Mouse (Mus musculus) gastrocnemius, postnatal 25 days (tissue): ENCODE results near the gene Foxp1. TPM values are rescaled to one million over a fixed set of nuclear protein-coding genes. Genes with fewer than 3 reads are reported as not detected.

Experiments used
- DNase-seq: peaks from one replicate; pipeline ENCODE4 v3.0.0; 2022
- total RNA-seq, 2 experiments: library from RNA; stranded (reverse); gene quantifications; 1 replicate in 1 of 2; 2 replicates in 1 of 2; pipeline ENCODE4 v1.2.3; 2021

Gene Foxp1
- total RNA-seq, 2 experiments from 2014 or later, result 16.9 to 17.8 TPM

DNA sequence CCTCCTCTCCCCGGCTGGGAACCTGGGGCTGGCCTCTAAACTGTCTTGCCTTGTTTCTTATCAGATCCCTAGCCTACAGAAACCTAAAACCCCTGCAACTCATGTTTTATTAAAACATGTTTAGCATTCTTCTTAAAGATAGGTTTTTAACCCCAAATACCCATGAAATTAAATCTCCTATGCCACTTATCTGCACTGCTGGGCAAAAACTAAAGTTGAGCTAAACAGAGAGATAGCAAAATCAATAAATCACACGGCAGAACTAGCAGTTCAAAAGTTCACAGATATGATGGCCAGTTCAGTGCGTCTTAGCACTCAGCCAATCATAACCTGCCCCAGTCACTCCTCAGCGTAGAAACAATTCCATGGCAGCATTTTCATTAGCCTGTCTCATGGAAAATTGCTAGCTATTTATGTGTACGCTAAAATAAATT, 316.1 kb downstream of the Foxp1 start:
- DNase-seq, result no peak

GRCm38 (mm10) chr6:99205587-99206436, 316.7 kb downstream of the Foxp1 start:
- no peak for DNase-seq

DNA sequence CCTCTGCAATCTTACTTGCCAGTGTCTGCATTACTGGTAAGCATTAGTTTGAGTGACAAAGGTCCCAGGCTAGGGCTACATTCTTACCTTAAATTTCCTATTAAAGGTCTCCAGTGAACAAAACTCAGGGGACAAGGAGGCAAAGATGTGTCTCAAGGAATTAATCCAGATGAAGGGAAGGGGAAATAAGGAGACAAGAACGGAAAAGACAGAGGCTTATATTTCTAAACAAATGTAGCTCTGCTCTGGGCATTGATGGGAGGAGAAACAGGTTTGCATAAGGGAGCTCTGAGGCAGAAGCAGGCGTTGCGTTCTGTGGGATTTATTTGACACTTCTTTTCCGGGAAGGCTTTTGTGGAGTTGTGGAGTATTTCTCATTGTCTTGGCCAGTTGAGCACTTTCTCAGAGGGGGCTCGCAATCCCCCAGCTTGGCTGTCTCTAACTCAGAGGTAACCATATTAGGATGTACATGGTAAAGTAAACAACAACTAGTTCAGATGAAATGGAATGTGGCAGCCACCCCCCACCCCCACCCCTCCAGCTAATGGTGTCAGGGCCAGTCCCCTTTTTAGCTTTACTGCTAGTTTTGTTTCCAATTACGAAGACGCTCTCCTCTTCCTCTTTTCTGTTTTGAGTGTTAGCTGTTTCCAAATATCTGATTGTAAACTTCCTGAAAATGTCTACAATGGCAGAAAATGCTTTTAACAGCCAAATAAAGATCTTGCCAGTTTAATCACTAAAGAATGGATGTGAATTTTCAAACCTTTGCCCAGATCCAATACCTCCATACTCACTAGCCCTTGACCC, 317.5 kb downstream of the Foxp1 start:
- no peak for DNase-seq

- DNase-seq, result no peak
These were observed 318.3 kb downstream of the Foxp1 start for GRCm38 (mm10) chr6:99204052-99204779.

DNA sequence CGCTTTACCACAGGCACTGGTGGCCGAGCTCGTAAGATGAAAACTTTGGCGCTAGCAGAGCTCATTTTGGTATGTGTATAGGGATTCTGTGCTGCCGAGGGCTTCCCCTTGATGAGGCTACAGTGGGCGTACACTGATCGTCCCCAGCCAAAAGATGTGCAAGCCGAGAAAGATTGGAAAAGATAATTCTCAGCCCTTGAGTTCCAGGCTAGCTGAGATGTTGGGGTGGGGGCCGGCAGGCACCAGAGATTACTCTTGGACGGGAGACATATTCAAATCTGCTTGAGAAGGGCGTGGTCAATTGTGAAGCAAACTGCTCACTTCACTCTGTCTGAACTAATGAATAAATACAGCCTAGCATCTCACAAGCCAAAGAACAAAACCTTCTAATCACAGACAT, 319.3 kb downstream of the Foxp1 start:
- DNase-seq, result no peak

DNA sequence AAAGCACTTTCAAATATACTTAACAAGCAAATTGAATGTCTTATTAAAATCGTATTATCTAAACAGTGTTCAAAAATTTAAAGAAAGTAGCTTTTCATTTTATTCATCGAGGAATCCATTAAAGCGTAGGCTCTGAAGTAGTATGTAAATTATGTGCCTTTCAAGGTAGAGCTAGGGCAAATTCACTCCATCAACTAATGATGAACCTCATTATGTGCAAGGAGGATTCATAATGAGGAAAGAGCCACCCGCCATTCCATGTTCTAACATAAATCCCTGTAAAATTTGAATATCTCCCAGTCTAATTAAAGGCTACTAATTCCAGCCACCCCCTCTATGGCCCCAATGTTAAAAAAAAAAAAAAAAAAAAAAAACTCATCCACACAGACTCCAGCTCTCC, 319.7 kb downstream of the Foxp1 start:
- DNase-seq, result no peak

DNA sequence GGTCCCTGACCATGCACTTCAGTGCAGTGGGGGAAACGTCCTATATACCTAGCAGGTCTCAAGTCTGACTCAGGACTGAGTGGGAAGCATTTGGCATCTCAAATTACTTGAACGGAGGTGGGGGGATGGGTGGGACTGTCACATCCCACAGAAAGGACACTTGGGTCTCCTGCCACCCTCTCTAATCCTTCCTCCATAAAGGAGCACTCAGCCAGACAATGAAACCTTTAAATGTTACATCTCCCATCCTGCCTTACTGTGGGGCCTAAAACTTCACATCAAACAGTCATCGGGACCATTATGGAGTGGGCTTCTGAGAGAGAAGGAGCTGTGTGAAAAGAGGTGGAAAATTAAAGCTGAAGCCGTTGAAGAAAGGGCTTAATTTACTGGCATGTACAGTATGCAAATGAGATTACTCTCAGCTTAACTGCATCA, 321.2 kb downstream of the Foxp1 start:
- no peak for DNase-seq

DNA sequence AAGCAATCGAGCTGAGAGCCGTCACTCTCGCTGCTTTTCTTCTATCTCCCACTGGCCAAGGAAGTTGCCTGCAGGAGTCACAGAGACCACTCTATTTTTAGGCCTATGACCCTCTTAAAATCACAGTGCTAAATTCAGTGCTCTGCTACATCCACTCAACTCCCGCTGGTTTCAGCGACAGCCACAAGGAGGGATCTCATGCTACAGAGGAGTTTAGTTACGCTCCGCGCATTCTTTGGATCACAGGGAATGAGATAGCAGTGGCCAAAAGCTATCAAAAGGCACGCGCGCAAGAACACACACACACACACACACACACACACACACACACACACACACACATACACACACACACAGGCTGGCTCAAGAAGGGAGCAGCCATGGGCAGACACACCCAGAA, 321.9 kb downstream of the Foxp1 start:
- DNase-seq, result no peak

GRCm38 (mm10) chr6:99199277-99199676, 323.2 kb downstream of the Foxp1 start:
- DNase-seq, result no peak

GRCm38 (mm10) chr6:99193697-99194096, 328.8 kb downstream of the Foxp1 start:
- no peak for DNase-seq

GRCm38 (mm10) chr6:99191636-99192137, 330.8 kb downstream of the Foxp1 start:
- no peak for DNase-seq

DNA sequence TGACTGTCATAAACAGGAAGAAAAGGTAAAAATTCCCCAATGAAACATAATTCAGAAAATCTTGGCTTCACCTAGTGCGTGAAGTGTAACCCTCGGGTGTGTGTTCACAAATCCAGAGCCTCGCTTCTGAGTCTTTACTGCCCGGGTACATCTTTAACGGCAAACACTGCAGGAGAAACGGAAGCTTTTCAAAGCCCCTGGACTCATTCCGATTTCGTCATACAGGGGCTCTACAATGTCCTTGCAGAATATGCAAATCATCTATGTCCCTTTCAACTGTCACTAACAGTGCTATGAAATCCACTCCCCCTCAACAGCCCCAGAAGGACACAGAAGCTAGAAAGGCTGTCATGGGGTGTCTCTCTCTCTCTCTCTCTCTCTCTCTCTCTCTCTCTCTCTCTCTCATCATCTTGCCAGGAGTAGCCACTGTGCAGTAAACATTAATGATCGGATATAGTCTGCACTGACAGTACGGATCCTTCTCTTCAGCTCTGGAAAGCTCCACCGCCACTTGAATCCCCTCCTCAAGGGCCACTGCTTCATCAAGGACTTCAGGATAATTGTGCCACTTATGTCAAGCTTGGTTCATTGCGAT, 331.4 kb downstream of the Foxp1 start:
- DNase-seq, result no peak

DNA sequence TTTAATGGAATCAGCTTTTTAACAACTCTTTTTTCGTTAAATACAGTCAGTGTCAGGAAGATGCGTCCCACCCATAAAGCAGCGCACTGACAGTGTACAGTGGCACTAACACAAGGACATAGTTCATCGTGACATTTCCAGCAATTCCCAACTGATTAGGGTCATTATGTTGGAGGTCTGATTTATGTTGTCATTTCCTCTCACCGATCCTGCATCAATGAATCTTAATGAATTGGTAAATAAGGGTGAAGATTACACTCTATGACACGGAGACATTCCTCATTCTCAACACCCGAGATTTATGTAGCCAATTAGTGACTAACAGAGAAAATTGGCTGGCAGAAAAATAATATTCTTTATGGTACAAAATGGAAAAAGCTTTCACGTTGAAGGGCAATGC, 332.6 kb downstream of the Foxp1 start:
- DNase-seq, result no peak

DNA sequence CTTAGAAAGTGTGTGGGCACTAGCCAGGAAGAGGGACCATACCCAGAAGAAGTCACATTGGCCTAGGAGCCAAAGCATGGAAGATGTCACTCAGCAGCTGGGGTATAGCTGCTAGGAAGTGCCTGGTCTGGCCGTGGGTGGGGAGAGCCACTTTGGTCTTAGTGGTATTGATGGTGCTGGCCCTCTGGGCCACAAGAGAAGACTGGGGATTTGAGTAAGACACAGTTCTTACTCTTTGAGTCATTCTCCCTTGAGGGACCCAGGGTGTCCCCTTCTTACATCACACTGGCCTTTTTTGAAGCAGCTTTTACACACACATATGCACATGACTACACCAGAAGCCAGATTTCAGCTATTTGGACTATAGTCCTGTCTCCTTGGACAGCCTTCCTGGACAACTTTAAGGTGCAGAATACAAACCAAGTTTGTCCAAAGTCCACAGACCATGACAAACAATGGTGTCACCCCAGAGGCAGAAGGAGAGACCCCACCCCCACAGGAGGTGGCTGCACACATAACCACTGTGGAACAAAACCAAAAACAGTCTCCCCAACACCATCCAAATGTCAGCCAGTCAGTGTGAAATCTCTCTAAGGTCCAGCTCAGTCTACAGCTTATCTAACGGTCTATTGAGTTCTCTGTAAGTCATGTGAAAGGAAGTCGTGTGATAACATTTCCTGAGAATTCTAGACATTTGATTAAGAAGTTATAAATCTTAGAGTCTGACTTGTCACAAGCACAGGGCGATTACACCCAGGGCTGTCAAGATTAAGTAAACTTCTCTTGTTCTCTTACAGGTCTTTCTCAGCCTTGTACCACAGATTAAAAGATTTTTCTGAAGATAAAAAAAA, 333.9 kb downstream of the Foxp1 start:
- no peak for DNase-seq

DNA sequence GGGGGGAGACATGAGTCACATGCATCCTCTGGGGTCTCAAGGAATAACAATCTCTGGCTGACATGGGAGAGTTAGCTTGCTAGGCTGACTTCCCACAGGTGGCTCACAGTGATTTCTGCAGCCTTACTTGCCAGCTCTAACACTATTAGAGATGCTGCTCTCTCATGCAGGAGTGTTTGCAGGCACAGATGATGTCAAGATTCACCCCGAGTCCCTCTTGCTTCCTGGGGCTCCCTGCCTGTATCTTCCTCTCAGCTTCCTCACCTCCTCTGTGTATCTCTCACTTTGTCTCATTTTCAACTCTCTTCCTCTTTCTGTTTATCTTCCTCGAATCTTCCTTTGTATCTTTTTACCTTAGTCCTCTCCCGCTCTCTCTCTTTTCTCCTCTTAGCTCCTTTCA, 334.6 kb downstream of the Foxp1 start:
- DNase-seq, result no peak

DNA sequence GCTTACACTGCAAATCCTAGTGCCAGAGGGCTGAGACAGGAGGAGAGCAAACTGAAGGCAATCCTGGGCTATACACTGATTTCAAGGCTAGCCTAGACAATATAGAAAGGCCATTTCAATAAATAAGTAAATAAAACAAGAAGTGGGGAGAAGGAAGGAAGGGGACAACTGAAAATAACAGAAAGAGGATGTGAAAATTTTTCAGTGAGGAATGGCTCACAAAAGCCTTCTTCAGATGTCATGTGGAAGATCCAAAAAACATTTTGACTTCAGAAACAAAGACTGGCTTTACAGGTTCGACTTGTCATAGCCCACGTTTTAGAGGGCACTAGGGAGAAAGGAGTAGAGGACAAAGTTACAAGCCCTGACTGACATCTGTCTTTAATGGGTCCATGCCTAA, 335.1 kb downstream of the Foxp1 start:
- no peak for DNase-seq

GRCm38 (mm10) chr6:99186569-99186968, 336.0 kb downstream of the Foxp1 start:
- no peak for DNase-seq

DNA sequence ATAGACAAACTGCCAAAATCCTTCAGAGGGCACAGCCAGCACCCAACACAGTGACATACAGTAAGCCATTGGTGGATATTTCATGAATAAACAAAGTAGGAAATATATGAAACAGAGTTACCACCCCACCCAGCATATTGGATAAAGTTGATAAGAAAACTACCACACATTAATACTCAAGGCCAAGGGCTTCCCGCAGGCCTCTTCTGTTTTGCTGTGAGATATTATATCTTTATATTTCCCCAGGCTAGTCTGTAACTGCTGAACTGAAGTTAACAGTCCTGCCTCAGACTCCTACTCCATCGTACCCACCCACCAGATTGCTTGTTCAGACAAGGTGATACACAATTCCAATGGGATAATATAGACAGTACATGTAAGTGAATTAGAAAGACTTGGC, 336.7 kb downstream of the Foxp1 start:
- no peak for DNase-seq

GRCm38 (mm10) chr6:99184051-99184450, 338.5 kb downstream of the Foxp1 start:
- DNase-seq, result no peak

GRCm38 (mm10) chr6:99182777-99183176, 339.7 kb downstream of the Foxp1 start:
- DNase-seq, result no peak

- no peak for DNase-seq
These were observed 346.3 kb downstream of the Foxp1 start for GRCm38 (mm10) chr6:99176216-99176615.
